Mouse (Mus musculus) liver, adult 2 months (tissue): ENCODE results near the gene Tns2.

Experiments
- CTCF ChIP-seq: fragments of 200-500 bp; IDR thresholded peaks from 2 replicates; pipeline ENCODE4 v1.5.1; 2011; ENCODE audit warnings: low read depth, low read length, control low read depth
- POLR2A ChIP-seq: fragments of 200-500 bp; IDR thresholded peaks from 2 replicates; pipeline ENCODE4 v1.6.1; 2011; ENCODE audit warnings: low read length, control low read depth; ENCODE audit not compliant: insufficient read depth; ENCODE audit errors: extremely low read depth

- TF ChIP-seq CTCF (no peak), POLR2A (no peak)
Measured at GRCm38 (mm10) chr15:102099771-102100160, 447 bp upstream of the Tns2 start.
